Mouse (Mus musculus) adrenal gland, postnatal 36 days (tissue): ENCODE measurements around the gene Nrg3. TPM values are rescaled to one million over a fixed set of nuclear protein-coding genes. Genes with fewer than 3 reads are reported as not detected.
A peak's percentile ranks its signal among the peaks of the same experiment; 100 is the strongest.
"Not testable (repeated sequence)": the region's sequence is repeated elsewhere in the genome, so short reads cannot be mapped to it uniquely, and the experiment has no call there.

Source experiments
- DNase-seq, 2 experiments: peaks; one replicate each; pipeline ENCODE4 v3.0.0; 2021; ENCODE audit warnings: mixed read lengths in 1 of 2
- total RNA-seq, 2 experiments: library from RNA; stranded (reverse); gene quantifications; 2 replicates each; pipeline ENCODE4 v1.2.3; 2021

Nrg3 gene
- total RNA-seq, 2 experiments from 2014 or later = 2.5 to 3.3 TPM

GRCm38 (mm10) chr14:39211472-39211871 is 261.4 kb downstream of the Nrg3 start:
- DNase-seq = no peak

- no peak for DNase-seq
These were observed 280.9 kb downstream of the Nrg3 start for GRCm38 (mm10) chr14:39191946-39192345.

- DNase-seq = no peak
These were observed 299.2 kb downstream of the Nrg3 start for GRCm38 (mm10) chr14:39173709-39174108.

- DNase-seq = no peak
These were observed 312.7 kb downstream of the Nrg3 start for GRCm38 (mm10) chr14:39160140-39160539.

GRCm38 (mm10) chr14:39155462-39155861 is 317.4 kb downstream of the Nrg3 start:
- no peak for DNase-seq

- DNase-seq = no peak
These were observed 343.1 kb downstream of the Nrg3 start for GRCm38 (mm10) chr14:39129766-39130165.

- DNase-seq = no peak
These were observed 354.9 kb downstream of the Nrg3 start for GRCm38 (mm10) chr14:39117977-39118376.

GRCm38 (mm10) chr14:39116522-39117231 is 356.2 kb downstream of the Nrg3 start:
- DNase-seq = not testable (repeated sequence)

GRCm38 (mm10) chr14:39109566-39109965 is 363.3 kb downstream of the Nrg3 start:
- DNase-seq = no peak

GRCm38 (mm10) chr14:39106776-39107175 is 366.1 kb downstream of the Nrg3 start:
- no peak for DNase-seq

GRCm38 (mm10) chr14:39095219-39095618 is 377.7 kb downstream of the Nrg3 start:
- no peak for DNase-seq

GRCm38 (mm10) chr14:39079461-39079860 is 393.4 kb downstream of the Nrg3 start:
- no peak for DNase-seq

- DNase-seq = no peak
These were observed 421.3 kb downstream of the Nrg3 start for GRCm38 (mm10) chr14:39051542-39051941.

- no peak for DNase-seq
These were observed 423.9 kb downstream of the Nrg3 start for GRCm38 (mm10) chr14:39049021-39049420.

- DNase-seq = no peak
These were observed 428.6 kb downstream of the Nrg3 start for GRCm38 (mm10) chr14:39044290-39044689.

- no peak for DNase-seq
These were observed 429.1 kb downstream of the Nrg3 start for GRCm38 (mm10) chr14:39043793-39044192.

GRCm38 (mm10) chr14:39043384-39043783 is 429.5 kb downstream of the Nrg3 start:
- DNase-seq = no peak

- no peak for DNase-seq
These were observed 433.8 kb downstream of the Nrg3 start for GRCm38 (mm10) chr14:39039046-39039445.

GRCm38 (mm10) chr14:39034482-39034881 is 438.4 kb downstream of the Nrg3 start:
- no peak for DNase-seq

GRCm38 (mm10) chr14:39023065-39023464 is 449.8 kb downstream of the Nrg3 start:
- DNase-seq = no peak

- no peak for DNase-seq
These were observed 458.8 kb downstream of the Nrg3 start for GRCm38 (mm10) chr14:39014126-39014525.

- no peak for DNase-seq
These were observed 475.0 kb downstream of the Nrg3 start for GRCm38 (mm10) chr14:38997843-38998242.

- DNase-seq = no peak
These were observed 480.4 kb downstream of the Nrg3 start for GRCm38 (mm10) chr14:38992574-38992866.

- peak in 1 of 2 experiments; percentile 12 for DNase-seq
These were observed 480.9 kb downstream of the Nrg3 start for GRCm38 (mm10) chr14:38991847-38992573.
